Mouse (Mus musculus): ENCODE data around the gene Zfp784. TPM values are rescaled to one million over a fixed set of nuclear protein-coding genes. Genes with fewer than 3 reads are reported as not detected.

Gene Zfp784
- total and polyA plus RNA-seq, 3 experiments: 1.3 to 2.7 (median 2.5) TPM

DNA sequence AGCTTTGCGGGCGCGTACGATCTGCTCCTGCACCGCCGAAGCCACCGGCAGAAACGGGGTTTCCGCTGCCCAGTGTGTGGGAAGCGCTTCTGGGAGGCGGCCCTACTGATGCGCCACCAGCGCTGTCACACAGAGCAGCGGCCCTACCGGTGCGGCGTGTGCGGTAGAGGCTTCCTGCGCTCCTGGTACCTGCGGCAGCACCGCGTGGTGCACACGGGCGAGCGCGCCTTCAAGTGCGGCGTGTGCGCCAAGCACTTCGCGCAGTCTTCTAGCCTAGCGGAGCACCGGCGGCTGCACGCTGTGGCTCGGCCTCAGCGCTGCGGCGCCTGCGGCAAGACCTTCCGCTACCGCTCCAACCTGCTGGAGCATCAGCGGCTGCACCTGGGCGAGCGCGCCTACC, 6.8 kb downstream of the Zfp784 start:
- peak overlapping the region; percentile 54; the same call in 1 of the 2 replicates for H3K4me3 ChIP-seq (ENCODE audit: low read depth, low read length)
- no peak for ATAC-seq (ENCODE audit: extremely low read depth, insufficient number of reproducible peaks, low FRiP score, poor library complexity, severe bottlenecking)
- TF ChIP-seq TAL1 (conservative IDR thresholded peaks at IDR 0.05; ENCODE audit: low read depth, low read length) (no peak), GATA2 (IDR thresholded peaks at IDR 0.05; ENCODE audit: borderline replicate concordance, low read depth, low read length) (no peak), CTCF (IDR thresholded peaks at IDR 0.05; ENCODE audit: low read depth, low read length) (no peak), POLR2AphosphoS5 (IDR thresholded peaks at IDR 0.05; ENCODE audit: insufficient replicate concordance, low read depth, low read length) (no peak), GATA1 (IDR thresholded peaks at IDR 0.05; ENCODE audit: borderline replicate concordance, low read length) (no peak)
- DNase-seq (ENCODE audit: low spot score): no peak
- peaks cover 15% of the 10 kb centered on the region for H3K4me1 ChIP-seq (ENCODE audit: insufficient read depth, low read depth, low read length)
- peaks cover 12% of the 10 kb centered on the region; the same call in 1 of the 2 replicates for H3K27me3 ChIP-seq (ENCODE audit: insufficient read depth, low read length)
- H3K36me3 ChIP-seq (replicated peaks): peaks cover 98% of the 10 kb centered on the region
- H3K9me3 ChIP-seq (replicated peaks): peaks cover 33% of the 10 kb centered on the region

DNA sequence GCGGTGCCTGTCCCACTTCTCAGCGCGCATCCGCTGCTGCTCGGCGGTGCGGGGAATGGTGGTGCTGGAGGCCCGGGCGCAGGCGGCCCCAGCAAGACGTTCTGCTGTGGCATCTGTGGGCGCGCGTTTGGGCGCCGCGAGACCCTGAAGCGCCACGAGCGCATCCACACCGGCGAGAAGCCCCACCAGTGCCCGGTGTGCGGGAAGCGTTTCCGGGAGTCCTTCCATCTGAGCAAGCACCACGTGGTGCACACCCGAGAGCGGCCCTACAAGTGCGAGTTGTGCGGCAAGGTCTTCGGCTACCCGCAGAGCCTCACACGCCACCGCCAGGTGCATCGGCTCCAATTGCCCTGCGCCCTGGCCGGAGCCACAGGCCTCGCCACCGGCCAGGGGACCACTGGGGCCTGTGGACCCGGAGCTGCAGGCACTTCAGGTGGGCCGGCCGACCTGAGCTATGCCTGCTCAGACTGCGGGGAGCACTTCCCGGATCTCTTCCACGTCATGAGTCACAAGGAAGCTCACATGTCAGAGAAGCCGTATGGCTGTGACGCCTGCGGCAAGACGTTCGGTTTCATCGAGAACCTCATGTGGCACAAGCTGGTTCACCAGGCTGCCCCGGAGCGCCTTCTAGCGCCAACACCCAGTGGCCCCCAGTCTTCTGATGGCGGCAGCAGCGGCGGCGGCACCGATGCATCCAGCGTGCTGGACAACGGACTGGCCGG, 7.5 kb downstream of the Zfp784 start:
- DNase-seq (ENCODE audit: low spot score) (no peak), ATAC-seq (ENCODE audit: extremely low read depth, insufficient number of reproducible peaks, low FRiP score, poor library complexity, severe bottlenecking) (no peak)
- Histone ChIP-seq H3K4me3 (ENCODE audit: low read depth, low read length) (peak overlapping the region; percentile 54), H3K4me1 (ENCODE audit: insufficient read depth, low read depth, low read length) (peaks cover 17% of the 10 kb centered on the region), H3K27me3 (ENCODE audit: insufficient read depth, low read length) (peaks cover 12% of the 10 kb centered on the region; the same call in 1 of the 2 replicates), H3K9me3 (replicated peaks) (peaks cover 33% of the 10 kb centered on the region), H3K36me3 (replicated peaks) (peaks cover 98% of the 10 kb centered on the region)
- TF ChIP-seq TAL1 (conservative IDR thresholded peaks at IDR 0.05; ENCODE audit: low read depth, low read length) (no peak), GATA1 (IDR thresholded peaks at IDR 0.05; ENCODE audit: borderline replicate concordance, low read length) (no peak), POLR2AphosphoS5 (IDR thresholded peaks at IDR 0.05; ENCODE audit: insufficient replicate concordance, low read depth, low read length) (no peak), CTCF (IDR thresholded peaks at IDR 0.05; ENCODE audit: low read depth, low read length) (no peak), GATA2 (IDR thresholded peaks at IDR 0.05; ENCODE audit: borderline replicate concordance, low read depth, low read length) (no peak)

GRCm38 (mm10) chr7:5029946-5030345, 8.3 kb downstream of the Zfp784 start:
- DNase-seq (ENCODE audit: low spot score): no peak
- Histone ChIP-seq H3K9me3 (replicated peaks) (peaks cover 33% of the 10 kb centered on the region), H3K4me3 (ENCODE audit: low read depth, low read length) (peak overlapping the region; percentile 54), H3K36me3 (replicated peaks) (peaks cover 98% of the 10 kb centered on the region), H3K4me1 (ENCODE audit: insufficient read depth, low read depth, low read length) (peaks cover 22% of the 10 kb centered on the region), H3K27me3 (ENCODE audit: insufficient read depth, low read length) (peaks cover 12% of the 10 kb centered on the region; the same call in 1 of the 2 replicates)
- no peak for ATAC-seq (ENCODE audit: extremely low read depth, insufficient number of reproducible peaks, low FRiP score, poor library complexity, severe bottlenecking)
- TF ChIP-seq TAL1 (conservative IDR thresholded peaks at IDR 0.05; ENCODE audit: low read depth, low read length) (no peak), POLR2AphosphoS5 (IDR thresholded peaks at IDR 0.05; ENCODE audit: insufficient replicate concordance, low read depth, low read length) (no peak), GATA2 (IDR thresholded peaks at IDR 0.05; ENCODE audit: borderline replicate concordance, low read depth, low read length) (no peak), CTCF (IDR thresholded peaks at IDR 0.05; ENCODE audit: low read depth, low read length) (no peak), GATA1 (IDR thresholded peaks at IDR 0.05; ENCODE audit: borderline replicate concordance, low read length) (no peak)

GRCm38 (mm10) chr7:5029543-5029942, 8.7 kb downstream of the Zfp784 start:
- no peak for TF ChIP-seq POLR2AphosphoS5 (IDR thresholded peaks at IDR 0.05; ENCODE audit: insufficient replicate concordance, low read depth, low read length)
- no peak for TF ChIP-seq GATA2 (IDR thresholded peaks at IDR 0.05; ENCODE audit: borderline replicate concordance, low read depth, low read length)
- no peak for TF ChIP-seq TAL1 (conservative IDR thresholded peaks at IDR 0.05; ENCODE audit: low read depth, low read length)
- no peak for TF ChIP-seq CTCF (IDR thresholded peaks at IDR 0.05; ENCODE audit: low read depth, low read length)
- no peak for TF ChIP-seq GATA1 (IDR thresholded peaks at IDR 0.05; ENCODE audit: borderline replicate concordance, low read length)
- peaks cover 12% of the 10 kb centered on the region; the same call in 1 of the 2 replicates for H3K27me3 ChIP-seq (ENCODE audit: insufficient read depth, low read length)
- peaks cover 33% of the 10 kb centered on the region for H3K9me3 ChIP-seq (replicated peaks)
- peaks cover 26% of the 10 kb centered on the region for H3K4me1 ChIP-seq (ENCODE audit: insufficient read depth, low read depth, low read length)
- H3K4me3 ChIP-seq (ENCODE audit: low read depth, low read length): peak overlapping the region; percentile 54
- peaks cover 98% of the 10 kb centered on the region for H3K36me3 ChIP-seq (replicated peaks)
- ATAC-seq (ENCODE audit: extremely low read depth, insufficient number of reproducible peaks, low FRiP score, poor library complexity, severe bottlenecking): no peak
- no peak for DNase-seq (ENCODE audit: low spot score)

DNA sequence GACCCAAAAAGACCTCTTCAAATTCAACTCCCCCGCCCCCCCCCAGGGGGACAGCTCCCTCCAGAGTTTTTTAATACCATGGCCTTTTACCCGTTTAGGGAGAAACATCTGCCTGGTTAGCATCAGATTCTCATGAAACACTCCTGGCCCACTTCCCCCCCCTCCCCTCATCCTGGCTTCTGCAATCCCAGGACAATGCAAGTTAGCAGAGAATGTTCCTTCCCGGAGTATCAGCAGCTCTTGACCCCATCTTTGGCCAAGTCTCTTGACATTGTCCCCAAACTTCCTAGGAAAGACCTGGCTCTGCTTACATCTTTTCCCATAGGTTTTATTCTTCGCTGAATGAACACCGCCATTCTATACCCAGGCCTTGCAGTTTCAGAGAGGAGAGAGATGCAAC, 17.0 kb downstream of the Zfp784 start:
- Histone ChIP-seq H3K27me3 (ENCODE audit: insufficient read depth, low read length) (no peaks in the 10 kb centered on the region), H3K4me1 (ENCODE audit: insufficient read depth, low read depth, low read length) (peaks cover 75% of the 10 kb centered on the region), H3K9me3 (replicated peaks) (peaks cover 13% of the 10 kb centered on the region), H3K4me3 (ENCODE audit: low read depth, low read length) (peak overlapping the region; percentile 80), H3K36me3 (replicated peaks) (peaks cover 72% of the 10 kb centered on the region)
- no peak for DNase-seq (ENCODE audit: low spot score)
- ATAC-seq (ENCODE audit: extremely low read depth, insufficient number of reproducible peaks, low FRiP score, poor library complexity, severe bottlenecking): no peak
- no peak for TF ChIP-seq POLR2AphosphoS5 (IDR thresholded peaks at IDR 0.05; ENCODE audit: insufficient replicate concordance, low read depth, low read length)
- TF ChIP-seq GATA1 (IDR thresholded peaks at IDR 0.05; ENCODE audit: borderline replicate concordance, low read length): no peak
- TF ChIP-seq GATA2 (IDR thresholded peaks at IDR 0.05; ENCODE audit: borderline replicate concordance, low read depth, low read length): no peak
- no peak for TF ChIP-seq TAL1 (conservative IDR thresholded peaks at IDR 0.05; ENCODE audit: low read depth, low read length)
- no peak for TF ChIP-seq CTCF (IDR thresholded peaks at IDR 0.05; ENCODE audit: low read depth, low read length)

DNA sequence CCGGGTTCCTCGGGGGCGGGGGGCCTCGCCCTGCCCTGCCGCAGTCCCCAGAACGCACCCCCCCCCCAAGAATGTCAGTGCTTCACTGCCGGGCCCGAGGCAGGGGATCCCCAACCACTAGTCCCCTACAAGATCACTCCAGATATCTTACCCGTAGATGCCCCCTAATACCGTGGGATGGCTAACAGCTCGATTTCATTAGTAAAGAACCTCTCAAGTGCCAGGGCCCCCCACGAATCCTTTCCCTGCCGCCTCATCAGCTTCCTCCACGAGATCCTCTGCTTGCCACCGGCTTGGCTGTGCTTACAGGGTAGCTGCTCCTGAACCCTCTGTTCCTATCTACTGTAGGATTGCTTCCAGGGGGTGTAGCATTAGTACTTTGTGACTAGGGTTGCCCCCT, 17.6 kb downstream of the Zfp784 start:
- Histone ChIP-seq H3K4me3 (ENCODE audit: low read depth, low read length) (peak overlapping the region; percentile 80), H3K36me3 (replicated peaks) (peaks cover 66% of the 10 kb centered on the region), H3K27me3 (ENCODE audit: insufficient read depth, low read length) (no peaks in the 10 kb centered on the region), H3K9me3 (replicated peaks) (peaks cover 13% of the 10 kb centered on the region), H3K4me1 (ENCODE audit: insufficient read depth, low read depth, low read length) (peaks cover 75% of the 10 kb centered on the region)
- TF ChIP-seq GATA2 (IDR thresholded peaks at IDR 0.05; ENCODE audit: borderline replicate concordance, low read depth, low read length): no peak
- no peak for TF ChIP-seq CTCF (IDR thresholded peaks at IDR 0.05; ENCODE audit: low read depth, low read length)
- no peak for DNase-seq (ENCODE audit: low spot score)
- no peak for ATAC-seq (ENCODE audit: extremely low read depth, insufficient number of reproducible peaks, low FRiP score, poor library complexity, severe bottlenecking)

Measured in G1E (cell line).